Mouse (Mus musculus): ENCODE data around the gene Taar7a. TPM values are rescaled to one million over a fixed set of nuclear protein-coding genes. Genes with fewer than 3 reads are reported as not detected.

Taar7a gene
- polyA plus RNA-seq, 1 experiment from 2014 or later: not detected

DNA sequence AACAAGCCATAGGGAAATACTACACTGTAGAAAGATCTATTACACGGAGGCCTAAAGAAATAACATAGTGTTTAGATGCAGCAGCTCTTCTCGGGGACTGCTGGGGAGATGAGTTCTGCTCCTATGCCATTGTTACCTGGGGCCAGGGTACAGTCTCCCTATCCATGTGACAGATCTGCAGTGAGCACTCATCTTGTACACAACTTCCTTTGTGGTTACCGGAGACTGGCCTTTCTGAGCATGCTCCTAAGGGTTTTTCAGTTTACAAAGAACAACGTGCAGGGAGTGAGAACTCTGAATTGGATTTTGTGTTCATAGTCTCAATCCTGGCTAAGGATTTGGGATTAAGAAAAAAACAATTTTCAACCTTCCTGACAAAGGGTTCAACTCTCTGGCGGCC, 6.9 kb downstream of the Taar7a start:
- Histone ChIP-seq H3K36me3 (ENCODE audit: control insufficient read depth, insufficient read depth, low read length) (no peaks in the 10 kb centered on the region), H3K27me3 (ENCODE audit: control insufficient read depth, insufficient read depth, low read depth, low read length) (no peaks in the 10 kb centered on the region), H3K4me1 (replicated peaks; ENCODE audit: control insufficient read depth, insufficient read depth, low read length) (no peaks in the 10 kb centered on the region), H3K27ac (ENCODE audit: low read length) (no peak overlapping the region), H3K9ac (ENCODE audit: low read length) (no peak overlapping the region), H3K9me3 (ENCODE audit: control insufficient read depth, low read length) (no peaks in the 10 kb centered on the region), H3K4me3 (ENCODE audit: low read length) (no peak overlapping the region), H3K4me2 (ENCODE audit: low read depth, low read length) (no peak overlapping the region)
- no peak for ATAC-seq (ENCODE audit: low read depth)
- 81% methylated on average over 5 of the region's 5 CpGs for WGBS

DNA sequence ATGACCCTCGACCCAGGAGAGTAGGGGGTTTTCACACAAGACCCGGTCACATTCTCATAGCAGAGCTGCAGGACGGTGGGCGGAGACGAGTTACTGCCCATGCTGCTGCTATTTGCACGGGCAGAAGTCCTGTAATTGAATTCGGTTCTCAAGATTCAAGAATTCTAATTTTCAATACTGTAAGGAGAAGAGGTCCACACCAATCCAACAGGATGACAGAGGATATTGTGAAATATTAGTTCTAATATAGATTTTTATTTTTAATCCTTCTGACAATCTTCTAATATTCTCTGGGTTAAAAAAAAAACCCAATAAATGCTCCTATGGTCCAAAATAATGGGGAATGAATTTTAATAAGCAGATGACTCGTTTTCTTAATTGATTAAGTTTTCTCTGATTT, 7.7 kb downstream of the Taar7a start, which contains the start of gene Taar6:
Taar6 (minus strand) TSS at position 101 of the 400 bp plus-strand sequence.
- no peaks in the 10 kb centered on the region for H3K36me3 ChIP-seq (ENCODE audit: control insufficient read depth, insufficient read depth, low read length)
- H3K27me3 ChIP-seq (ENCODE audit: control insufficient read depth, insufficient read depth, low read depth, low read length): no peaks in the 10 kb centered on the region
- WGBS: 65% methylated on average over 8 of the region's 8 CpGs
- H3K4me2 ChIP-seq (ENCODE audit: low read depth, low read length): no peak within 1 kb of the TSS
- H3K9ac ChIP-seq (ENCODE audit: low read length): no peak within 1 kb of the TSS
- no peak within 1 kb of the TSS for H3K27ac ChIP-seq (ENCODE audit: low read length)
- no peak for ATAC-seq (ENCODE audit: low read depth)
- H3K4me3 ChIP-seq (ENCODE audit: low read length): no peak within 1 kb of the TSS
- no peaks in the 10 kb centered on the region for H3K4me1 ChIP-seq (replicated peaks; ENCODE audit: control insufficient read depth, insufficient read depth, low read length)
- H3K9me3 ChIP-seq (ENCODE audit: control insufficient read depth, low read length): no peaks in the 10 kb centered on the region

DNA sequence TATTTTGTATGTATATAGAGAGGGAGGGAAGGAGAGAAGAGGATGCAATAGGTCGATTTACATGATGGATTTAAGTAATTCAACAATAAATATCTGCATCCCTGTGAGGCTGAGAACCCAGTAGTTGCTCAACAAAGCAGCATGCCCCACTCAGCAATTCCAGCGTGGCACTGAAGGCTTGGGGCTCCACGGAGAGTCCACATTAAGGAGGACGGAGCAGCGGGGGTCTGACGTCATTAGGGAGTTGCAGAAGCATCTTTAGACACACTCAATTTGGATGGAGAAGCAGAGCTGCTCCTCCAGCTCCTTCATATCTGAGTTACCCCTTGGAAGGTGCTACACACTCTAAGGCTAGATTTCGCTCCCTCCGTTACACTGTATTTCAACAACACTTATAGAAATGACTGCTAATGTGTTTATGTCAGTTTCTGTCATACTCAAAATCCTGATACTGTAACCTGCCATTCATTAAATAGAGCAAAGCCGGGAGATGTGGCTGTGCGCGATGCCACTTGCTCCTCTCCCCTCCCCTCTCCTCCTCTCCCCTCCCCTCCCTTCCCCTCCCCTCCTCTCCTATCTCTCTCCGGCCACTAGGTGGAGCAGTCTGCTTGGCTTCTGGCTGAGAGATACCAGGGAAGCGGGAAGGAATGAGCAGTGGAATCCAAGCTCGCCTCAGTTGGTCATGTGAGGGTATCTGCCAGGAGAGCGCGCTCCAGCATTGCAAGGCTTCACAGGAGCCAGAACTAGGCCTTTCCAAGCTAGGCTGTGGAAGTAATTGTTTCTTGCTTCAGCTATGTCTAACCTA, 14.2 kb downstream of the Taar7a start:
- H3K4me3 ChIP-seq (ENCODE audit: low read length): no peak overlapping the region
- H3K4me1 ChIP-seq (replicated peaks; ENCODE audit: control insufficient read depth, insufficient read depth, low read length): no peaks in the 10 kb centered on the region
- no peak overlapping the region for H3K27ac ChIP-seq (ENCODE audit: low read length)
- peak; percentile 54 for ATAC-seq (ENCODE audit: low read depth)
- no peaks in the 10 kb centered on the region for H3K27me3 ChIP-seq (ENCODE audit: control insufficient read depth, insufficient read depth, low read depth, low read length)
- H3K9ac ChIP-seq (ENCODE audit: low read length): no peak overlapping the region
- no peaks in the 10 kb centered on the region for H3K9me3 ChIP-seq (ENCODE audit: control insufficient read depth, low read length)
- no peaks in the 10 kb centered on the region for H3K36me3 ChIP-seq (ENCODE audit: control insufficient read depth, insufficient read depth, low read length)
- WGBS: 34% methylated on average over 15 of the region's 16 CpGs
- H3K4me2 ChIP-seq (ENCODE audit: low read depth, low read length): no peak overlapping the region

DNA sequence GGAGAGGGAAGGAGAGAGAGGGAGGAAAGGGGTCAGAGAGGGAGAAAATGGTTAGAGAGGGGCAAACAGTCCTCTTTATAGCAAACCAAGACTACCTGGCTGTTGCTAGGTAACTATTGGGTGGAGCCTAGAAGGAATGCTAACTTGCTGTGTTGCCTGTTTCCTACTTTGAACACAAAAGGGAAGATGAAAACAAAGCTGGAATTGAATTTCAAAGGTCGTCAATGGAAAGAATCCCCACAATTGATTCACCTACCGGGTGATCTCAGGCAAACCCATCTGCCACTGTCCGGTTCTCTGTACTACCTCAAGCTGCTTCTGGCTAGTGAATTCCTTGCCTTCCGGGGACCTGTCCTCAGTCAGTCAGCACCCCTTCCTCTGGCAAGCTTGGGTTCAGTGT, 15.3 kb downstream of the Taar7a start:
- no peak overlapping the region for H3K27ac ChIP-seq (ENCODE audit: low read length)
- H3K9ac ChIP-seq (ENCODE audit: low read length): no peak overlapping the region
- no peaks in the 10 kb centered on the region for H3K27me3 ChIP-seq (ENCODE audit: control insufficient read depth, insufficient read depth, low read depth, low read length)
- whole genome bisulfite sequencing: 54% methylated on average over 4 of the region's 4 CpGs
- H3K9me3 ChIP-seq (ENCODE audit: control insufficient read depth, low read length): no peaks in the 10 kb centered on the region
- ATAC-seq (ENCODE audit: low read depth): no peak
- no peaks in the 10 kb centered on the region for H3K36me3 ChIP-seq (ENCODE audit: control insufficient read depth, insufficient read depth, low read length)
- no peaks in the 10 kb centered on the region for H3K4me1 ChIP-seq (replicated peaks; ENCODE audit: control insufficient read depth, insufficient read depth, low read length)
- H3K4me3 ChIP-seq (ENCODE audit: low read length): no peak overlapping the region
- H3K4me2 ChIP-seq (ENCODE audit: low read depth, low read length): no peak overlapping the region

DNA sequence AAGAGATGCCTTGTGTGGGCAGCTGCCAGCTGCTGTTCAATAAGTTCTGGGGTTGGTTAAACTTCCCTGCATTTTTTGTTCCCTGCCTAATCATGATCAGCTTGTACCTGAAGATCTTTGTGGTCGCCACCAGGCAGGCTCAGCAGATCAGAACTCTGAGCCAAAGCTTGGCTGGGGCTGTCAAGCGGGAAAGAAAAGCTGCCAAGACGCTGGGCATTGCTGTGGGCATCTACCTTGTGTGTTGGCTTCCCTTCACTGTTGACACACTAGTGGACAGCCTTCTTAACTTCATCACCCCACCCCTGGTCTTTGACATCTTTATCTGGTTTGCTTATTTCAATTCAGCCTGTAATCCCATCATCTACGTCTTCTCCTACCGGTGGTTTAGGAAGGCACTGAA, 22.0 kb downstream of the Taar7a start:
- no peak for ATAC-seq (ENCODE audit: low read depth)
- no peaks in the 10 kb centered on the region for H3K36me3 ChIP-seq (ENCODE audit: control insufficient read depth, insufficient read depth, low read length)
- no peaks in the 10 kb centered on the region for H3K9me3 ChIP-seq (ENCODE audit: control insufficient read depth, low read length)
- H3K4me2 ChIP-seq (ENCODE audit: low read depth, low read length): no peak overlapping the region
- H3K4me3 ChIP-seq (ENCODE audit: low read length): no peak overlapping the region
- no peak overlapping the region for H3K9ac ChIP-seq (ENCODE audit: low read length)
- H3K4me1 ChIP-seq (replicated peaks; ENCODE audit: control insufficient read depth, insufficient read depth, low read length): no peaks in the 10 kb centered on the region
- 80% methylated on average over 5 of the region's 5 CpGs for WGBS
- H3K27me3 ChIP-seq (ENCODE audit: control insufficient read depth, insufficient read depth, low read depth, low read length): no peaks in the 10 kb centered on the region
- no peak overlapping the region for H3K27ac ChIP-seq (ENCODE audit: low read length)

DNA sequence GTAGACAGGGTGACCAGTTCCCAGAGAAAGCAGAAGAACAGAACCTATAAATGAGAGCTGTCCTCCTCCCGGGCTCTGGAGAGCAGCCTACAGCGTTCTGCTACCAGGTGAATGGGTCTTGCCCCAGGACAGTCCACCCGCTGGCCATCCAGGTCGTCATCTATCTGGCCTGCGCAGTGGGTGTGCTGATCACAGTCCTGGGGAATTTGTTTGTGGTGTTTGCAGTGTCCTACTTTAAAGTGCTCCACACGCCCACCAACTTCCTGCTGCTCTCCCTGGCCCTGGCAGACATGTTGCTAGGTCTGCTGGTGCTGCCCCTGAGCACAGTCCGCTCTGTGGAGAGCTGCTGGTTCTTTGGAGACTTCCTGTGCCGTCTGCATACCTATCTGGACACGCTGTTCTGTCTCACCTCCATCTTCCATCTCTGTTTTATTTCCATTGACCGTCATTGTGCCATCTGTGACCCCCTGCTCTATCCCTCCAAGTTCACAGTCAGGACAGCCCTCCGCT, 22.6 kb downstream of the Taar7a start, which contains the start of gene Taar5:
Taar5 (plus strand) TSS at position 51 of the 510 bp plus-strand sequence.
- Histone ChIP-seq H3K27ac (ENCODE audit: low read length) (no peak within 1 kb of the TSS), H3K4me2 (ENCODE audit: low read depth, low read length) (no peak within 1 kb of the TSS), H3K4me1 (replicated peaks; ENCODE audit: control insufficient read depth, insufficient read depth, low read length) (no peaks in the 10 kb centered on the region), H3K9me3 (ENCODE audit: control insufficient read depth, low read length) (no peaks in the 10 kb centered on the region), H3K36me3 (ENCODE audit: control insufficient read depth, insufficient read depth, low read length) (no peaks in the 10 kb centered on the region), H3K4me3 (ENCODE audit: low read length) (no peak within 1 kb of the TSS), H3K27me3 (ENCODE audit: control insufficient read depth, insufficient read depth, low read depth, low read length) (no peaks in the 10 kb centered on the region), H3K9ac (ENCODE audit: low read length) (no peak within 1 kb of the TSS)
- 84% methylated on average over 11 of the region's 11 CpGs for WGBS
- no peak for ATAC-seq (ENCODE audit: low read depth)

DNA sequence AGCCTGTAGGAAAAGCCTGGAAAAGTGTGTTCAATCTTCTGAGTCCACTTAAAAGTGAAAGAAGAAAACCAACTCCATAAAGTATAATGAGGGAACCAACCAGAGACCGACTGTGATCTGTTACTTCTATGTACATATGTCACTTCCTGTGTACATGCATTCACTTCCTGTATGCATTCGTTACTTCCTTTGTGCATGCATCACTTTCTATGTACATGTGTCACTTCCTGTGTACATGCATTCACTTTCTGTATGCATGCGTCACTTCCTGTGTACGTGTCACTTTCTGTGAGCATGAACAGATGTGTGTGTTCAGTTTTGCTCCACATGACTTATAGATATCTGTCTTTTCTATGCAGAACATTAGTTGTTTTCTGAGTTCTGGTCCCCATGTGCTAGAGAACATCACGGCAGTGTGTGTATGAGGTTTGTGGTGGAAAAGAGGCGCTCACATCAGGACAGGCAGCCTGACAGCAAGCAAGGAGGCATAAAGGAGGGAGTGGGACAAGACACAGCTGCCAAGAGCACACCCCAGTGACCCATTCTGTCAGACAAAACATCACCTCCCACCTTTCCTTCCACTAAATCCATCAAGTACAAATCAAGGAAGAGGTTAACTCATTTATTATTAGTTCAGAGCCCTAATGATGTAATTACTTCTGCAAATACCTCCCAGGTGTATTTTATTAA, 28.2 kb downstream of the Taar7a start:
- H3K27me3 ChIP-seq (ENCODE audit: control insufficient read depth, insufficient read depth, low read depth, low read length): no peaks in the 10 kb centered on the region
- H3K4me3 ChIP-seq (ENCODE audit: low read length): no peak overlapping the region
- 75% methylated on average over 6 of the region's 6 CpGs for WGBS
- no peaks in the 10 kb centered on the region for H3K4me1 ChIP-seq (replicated peaks; ENCODE audit: control insufficient read depth, insufficient read depth, low read length)
- no peaks in the 10 kb centered on the region for H3K36me3 ChIP-seq (ENCODE audit: control insufficient read depth, insufficient read depth, low read length)
- no peaks in the 10 kb centered on the region for H3K9me3 ChIP-seq (ENCODE audit: control insufficient read depth, low read length)
- H3K4me2 ChIP-seq (ENCODE audit: low read depth, low read length): no peak overlapping the region
- no peak overlapping the region for H3K9ac ChIP-seq (ENCODE audit: low read length)
- no peak for ATAC-seq (ENCODE audit: low read depth)
- H3K27ac ChIP-seq (ENCODE audit: low read length): no peak overlapping the region

DNA sequence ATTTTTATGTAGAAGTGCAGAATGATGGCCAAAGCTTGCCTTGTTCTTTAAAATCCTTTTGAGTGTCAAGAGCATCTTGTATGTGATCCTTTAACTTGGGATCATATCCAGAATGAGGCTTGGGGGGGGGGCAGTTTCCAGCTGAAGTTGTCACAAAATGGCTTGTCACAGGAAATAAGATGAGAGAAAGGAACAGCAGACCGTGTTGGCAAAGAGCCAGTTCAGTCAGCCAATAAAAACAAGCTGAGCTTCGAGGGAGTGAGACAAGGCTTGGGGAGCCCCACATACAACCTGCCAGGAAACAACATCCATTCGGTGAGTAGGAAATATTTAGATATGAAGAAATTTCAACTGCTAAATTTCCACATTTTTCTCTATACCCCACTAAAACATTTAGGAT, 29.8 kb downstream of the Taar7a start:
- ATAC-seq (ENCODE audit: low read depth): no peak

DNA sequence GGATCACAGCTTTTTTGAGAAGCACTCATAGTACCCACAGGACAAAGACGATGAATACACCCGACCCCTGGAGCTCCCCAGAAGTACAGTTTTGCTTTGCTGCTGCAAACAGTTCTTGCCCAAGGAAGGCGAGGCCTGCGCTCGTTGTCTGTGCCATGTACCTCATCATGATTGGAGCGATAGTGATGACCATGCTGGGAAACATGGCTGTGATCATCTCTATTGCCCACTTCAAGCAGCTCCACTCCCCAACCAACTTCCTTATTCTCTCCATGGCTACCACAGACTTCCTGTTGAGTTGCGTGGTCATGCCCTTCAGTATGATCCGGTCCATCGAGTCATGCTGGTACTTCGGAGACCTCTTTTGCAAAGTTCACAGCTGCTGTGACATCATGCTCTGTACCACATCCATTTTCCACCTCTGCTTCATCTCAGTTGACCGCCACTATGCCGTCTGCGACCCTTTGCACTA, 32.8 kb downstream of the Taar7a start, which contains the start of gene Taar4:
Taar4 (plus strand) TSS at position 51 of the 472 bp plus-strand sequence.
- no peaks in the 10 kb centered on the region for H3K4me1 ChIP-seq (replicated peaks; ENCODE audit: control insufficient read depth, insufficient read depth, low read length)
- no peaks in the 10 kb centered on the region for H3K9me3 ChIP-seq (ENCODE audit: control insufficient read depth, low read length)
- no peak for ATAC-seq (ENCODE audit: low read depth)
- 93% methylated on average over 13 of the region's 13 CpGs for WGBS
- no peak within 1 kb of the TSS for H3K9ac ChIP-seq (ENCODE audit: low read length)
- H3K4me3 ChIP-seq (ENCODE audit: low read length): no peak within 1 kb of the TSS
- no peak within 1 kb of the TSS for H3K27ac ChIP-seq (ENCODE audit: low read length)
- no peaks in the 10 kb centered on the region for H3K36me3 ChIP-seq (ENCODE audit: control insufficient read depth, insufficient read depth, low read length)
- H3K27me3 ChIP-seq (ENCODE audit: control insufficient read depth, insufficient read depth, low read depth, low read length): no peaks in the 10 kb centered on the region
- H3K4me2 ChIP-seq (ENCODE audit: low read depth, low read length): no peak within 1 kb of the TSS

More for the DNA sequence above, 29.8 kb downstream of the Taar7a start:
- Histone ChIP-seq H3K4me3 (ENCODE audit: low read length) (no peak overlapping the region), H3K9ac (ENCODE audit: low read length) (no peak overlapping the region), H3K36me3 (ENCODE audit: control insufficient read depth, insufficient read depth, low read length) (no peaks in the 10 kb centered on the region), H3K4me1 (replicated peaks; ENCODE audit: control insufficient read depth, insufficient read depth, low read length) (no peaks in the 10 kb centered on the region), H3K27ac (ENCODE audit: low read length) (no peak overlapping the region), H3K4me2 (ENCODE audit: low read depth, low read length) (no peak overlapping the region), H3K27me3 (ENCODE audit: control insufficient read depth, insufficient read depth, low read depth, low read length) (no peaks in the 10 kb centered on the region), H3K9me3 (ENCODE audit: control insufficient read depth, low read length) (no peaks in the 10 kb centered on the region)
- WGBS: 30% methylated on average over 3 of the region's 3 CpGs
